Mouse (Mus musculus) neural tube, embryonic 12.5 days (tissue): ENCODE results near the gene Prkrip1. TPM values are rescaled to one million over a fixed set of nuclear protein-coding genes. Genes with fewer than 3 reads are reported as not detected.
A peak's percentile ranks its signal among the peaks of the same experiment; 100 is the strongest.

Source experiments
- ATAC-seq: fragments of 200-750 bp; cut with Nextera tagmentation; 2 replicates; pipeline ENCODE4 v1.8.0; 2017; ENCODE audit warnings: low read depth, mild to moderate bottlenecking, moderate TSS enrichment, moderate library complexity; ENCODE audit not compliant: low FRiP score
- H3K27ac ChIP-seq: fragments of 300-500 bp; sonication (generic); 2 replicates; pipeline ENCODE4 v1.5.1; 2016
- H3K27me3 ChIP-seq: fragments of 300-500 bp; sonication (generic); replicated peaks from 2 replicates; pipeline ENCODE4 v1.6.1; 2016; ENCODE audit warnings: mild to moderate bottlenecking
- H3K36me3 ChIP-seq: fragments of 300-500 bp; sonication (generic); 2 replicates; pipeline ENCODE4 v1.6.1; 2016; ENCODE audit warnings: mild to moderate bottlenecking
- H3K4me1 ChIP-seq: fragments of 300-500 bp; sonication (generic); 2 replicates; pipeline ENCODE4 v1.6.1; 2016
- H3K4me2 ChIP-seq: fragments of 300-500 bp; sonication (generic); replicated peaks from 2 replicates; pipeline ENCODE4 v1.6.1; 2016; ENCODE audit warnings: mild to moderate bottlenecking
- H3K4me3 ChIP-seq: fragments of 300-500 bp; sonication (generic); 2 replicates; pipeline ENCODE4 v1.5.1; 2016
- H3K9ac ChIP-seq: fragments of 300-500 bp; sonication (generic); 2 replicates; pipeline ENCODE4 v1.6.1; 2016; ENCODE audit warnings: mild to moderate bottlenecking
- H3K9me3 ChIP-seq: fragments of 300-500 bp; sonication (generic); 2 replicates; pipeline ENCODE4 v1.6.1; 2016; ENCODE audit warnings: mild to moderate bottlenecking
- WGBS: fragments of 180-500 bp; shearing (Covaris S2); methylation state at CpG from one replicate; pipeline ENCODE4 v1.1.7; 2016; 5-methylcytosine and 5-hydroxymethylcytosine counted together
- polyA plus RNA-seq: library from polyadenylated mRNA; unstranded; fragments of >200 nt; fragmentation: Nextera tagmentation; extraction: Ambion mirVana; gene quantifications from 2 replicates; pipeline ENCODE4 v1.2.1, GENCODE M21; 2016

Prkrip1 gene
- polyA plus RNA-seq, 1 experiment from 2014 or later: 78.9 TPM

GRCm38 (mm10) chr5:136146936-136147335 is 51.8 kb downstream of the Prkrip1 start:
- no peak overlapping the region for H3K9ac ChIP-seq
- no peak overlapping the region for H3K4me3 ChIP-seq
- no peaks in the 10 kb centered on the region for H3K4me1 ChIP-seq
- 93% methylated on average over 1 of the region's 1 CpGs for WGBS
- no peak overlapping the region for H3K27ac ChIP-seq
- H3K36me3 ChIP-seq: peaks cover 8% of the 10 kb centered on the region
- no peaks in the 10 kb centered on the region for H3K27me3 ChIP-seq
- no peaks in the 10 kb centered on the region for H3K9me3 ChIP-seq
- no peak for ATAC-seq
- H3K4me2 ChIP-seq: no peak overlapping the region

DNA sequence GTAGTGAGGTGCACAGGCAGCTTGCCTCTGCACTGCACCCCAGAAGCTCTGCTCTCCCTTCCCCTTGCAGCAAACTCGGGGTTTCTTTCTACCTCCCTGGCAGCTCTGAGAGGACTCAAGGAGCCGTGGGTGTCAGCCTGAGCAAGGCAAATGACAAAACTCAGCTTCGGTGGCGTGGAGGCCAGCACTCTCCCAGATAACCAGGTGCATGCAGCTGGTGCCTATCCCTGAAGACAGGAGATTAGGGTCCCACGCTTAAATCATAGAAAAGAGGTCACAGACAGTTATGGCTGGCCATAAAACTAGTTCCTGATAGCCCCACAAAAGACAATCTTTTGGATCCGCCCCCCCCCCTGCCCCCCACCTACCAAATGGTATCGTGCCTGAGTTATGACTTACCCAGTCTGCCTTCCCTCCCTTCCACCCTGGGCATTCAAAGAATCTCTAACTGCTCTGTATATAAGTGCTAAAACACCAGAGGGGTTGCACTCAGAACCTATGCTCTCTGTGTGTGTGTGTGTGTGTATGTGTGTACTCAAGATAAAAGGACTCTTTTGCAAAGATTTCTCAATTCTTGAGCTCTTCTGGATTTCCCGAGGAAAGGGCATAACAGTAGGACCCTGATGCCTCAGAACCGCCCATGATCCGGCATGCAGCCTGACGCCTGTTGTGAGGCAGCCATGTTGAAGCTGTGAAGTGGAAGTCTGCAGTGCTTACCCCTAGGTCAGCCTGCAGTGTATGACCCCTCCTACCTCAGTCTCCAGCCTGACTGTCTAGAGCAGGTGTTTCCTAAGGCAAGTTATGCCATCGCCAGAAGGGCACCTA is 53.9 kb downstream of the Prkrip1 start:
- no peaks in the 10 kb centered on the region for H3K9me3 ChIP-seq
- 60% methylated on average over 12 of the region's 12 CpGs for WGBS
- no peak overlapping the region for H3K4me3 ChIP-seq
- peaks cover 28% of the 10 kb centered on the region for H3K36me3 ChIP-seq
- no peaks in the 10 kb centered on the region for H3K27me3 ChIP-seq
- no peak overlapping the region for H3K9ac ChIP-seq
- no peaks in the 10 kb centered on the region for H3K4me1 ChIP-seq
- ATAC-seq: no peak
- H3K4me2 ChIP-seq: no peak overlapping the region
- no peak overlapping the region for H3K27ac ChIP-seq

DNA sequence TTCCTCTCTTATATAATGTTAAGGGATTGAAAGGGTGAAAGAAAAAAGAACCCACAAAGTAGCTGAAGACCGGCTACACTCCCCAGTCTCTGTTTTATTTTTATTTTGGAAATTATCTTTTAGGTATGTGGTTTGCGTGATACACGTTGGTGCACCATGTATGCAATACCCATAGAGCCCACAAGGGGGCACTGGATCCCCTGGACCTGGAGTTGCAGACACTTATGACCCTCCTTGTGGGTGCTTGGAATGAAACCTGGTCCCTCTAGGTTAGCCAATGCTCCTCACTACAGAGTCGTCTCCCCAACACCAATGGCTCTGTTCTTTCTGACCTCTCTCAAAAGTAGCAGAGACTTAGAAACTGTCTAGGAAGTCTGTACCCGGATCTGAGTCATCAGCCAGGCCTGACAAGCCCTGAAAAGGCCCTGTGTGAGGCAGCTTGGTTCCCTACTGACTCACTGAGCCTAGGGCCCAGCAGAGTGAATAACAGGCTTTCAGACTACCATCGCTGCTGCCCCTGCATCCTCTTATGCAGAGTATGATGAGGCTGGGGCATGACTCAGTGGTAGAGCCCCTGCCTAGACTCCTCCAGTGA is 55.5 kb downstream of the Prkrip1 start:
- ATAC-seq: no peak

GRCm38 (mm10) chr5:136142746-136143145 is 56.0 kb downstream of the Prkrip1 start:
- Histone ChIP-seq H3K36me3 (peaks cover 36% of the 10 kb centered on the region), H3K4me1 (no peaks in the 10 kb centered on the region), H3K4me3 (no peak overlapping the region), H3K27me3 (no peaks in the 10 kb centered on the region), H3K27ac (no peak overlapping the region), H3K9me3 (no peaks in the 10 kb centered on the region), H3K9ac (no peak overlapping the region), H3K4me2 (no peak overlapping the region)
- 81% methylated on average over 5 of the region's 5 CpGs for WGBS
- ATAC-seq: no peak

More for the DNA sequence above, 55.5 kb downstream of the Prkrip1 start:
- WGBS: 89% methylated on average over 6 of the region's 6 CpGs
- Histone ChIP-seq H3K9ac (no peak overlapping the region), H3K27ac (no peak overlapping the region), H3K4me3 (no peak overlapping the region), H3K4me1 (no peaks in the 10 kb centered on the region), H3K4me2 (no peak overlapping the region), H3K27me3 (no peaks in the 10 kb centered on the region), H3K9me3 (no peaks in the 10 kb centered on the region), H3K36me3 (peaks cover 36% of the 10 kb centered on the region)

- H3K9me3 ChIP-seq: no peaks in the 10 kb centered on the region
- H3K27me3 ChIP-seq: no peaks in the 10 kb centered on the region
- H3K4me1 ChIP-seq: peaks cover 13% of the 10 kb centered on the region
- H3K36me3 ChIP-seq: peaks cover 36% of the 10 kb centered on the region
- ATAC-seq: no peak
- H3K4me2 ChIP-seq: no peak overlapping the region
- H3K27ac ChIP-seq: no peak overlapping the region
- H3K9ac ChIP-seq: no peak overlapping the region
- no peak overlapping the region for H3K4me3 ChIP-seq
- WGBS: 92% methylated on average over 10 of the region's 10 CpGs
Measured at GRCm38 (mm10) chr5:136140057-136140482, 58.7 kb downstream of the Prkrip1 start.

- Histone ChIP-seq H3K36me3 (peaks cover 36% of the 10 kb centered on the region), H3K4me2 (no peak overlapping the region), H3K9me3 (no peaks in the 10 kb centered on the region), H3K4me3 (no peak overlapping the region), H3K4me1 (peaks cover 20% of the 10 kb centered on the region), H3K27ac (no peak overlapping the region), H3K27me3 (no peaks in the 10 kb centered on the region), H3K9ac (no peak overlapping the region)
- 96% methylated on average over 13 of the region's 13 CpGs for WGBS
- ATAC-seq: no peak
Measured at GRCm38 (mm10) chr5:136139393-136139792, 59.4 kb downstream of the Prkrip1 start.

DNA sequence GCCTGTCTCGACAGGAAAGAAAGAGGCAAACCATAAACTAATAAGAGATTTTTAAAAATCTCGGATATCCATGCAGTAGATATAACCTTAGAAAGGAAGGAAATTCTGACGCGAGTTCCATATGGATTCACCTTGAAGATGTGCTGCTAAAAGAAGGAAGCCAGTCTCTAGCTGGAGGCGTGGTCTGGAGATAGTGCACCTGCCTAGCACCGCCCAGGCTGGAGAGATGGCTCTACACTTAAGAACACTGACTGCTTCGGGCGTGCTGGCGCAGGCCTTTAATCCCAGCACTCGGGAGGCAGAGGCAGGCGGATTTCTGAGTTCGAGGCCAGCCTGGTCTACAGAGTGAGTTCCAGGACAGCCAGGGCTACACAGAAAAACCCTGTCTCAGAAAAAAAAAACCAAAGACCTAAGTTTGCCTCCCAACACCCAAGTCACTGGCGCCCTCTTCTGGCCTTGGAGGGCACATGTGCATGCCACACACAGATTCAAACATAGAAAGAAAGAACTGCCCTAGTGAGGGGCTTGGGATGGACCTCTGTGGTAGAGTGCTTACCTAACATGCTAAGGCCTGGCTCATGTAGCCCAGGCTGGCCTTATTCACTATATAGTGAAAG is 61.0 kb downstream of the Prkrip1 start:
- no peak for ATAC-seq
- Histone ChIP-seq H3K27ac (no peak overlapping the region), H3K36me3 (peaks cover 42% of the 10 kb centered on the region), H3K4me3 (no peak overlapping the region), H3K4me1 (peaks cover 20% of the 10 kb centered on the region), H3K4me2 (no peak overlapping the region), H3K27me3 (no peaks in the 10 kb centered on the region), H3K9me3 (no peaks in the 10 kb centered on the region), H3K9ac (no peak overlapping the region)
- 78% methylated on average over 13 of the region's 13 CpGs for WGBS

- WGBS: 11% methylated on average over 20 of the region's 20 CpGs
- Histone ChIP-seq H3K27me3 (no peaks in the 10 kb centered on the region), H3K4me2 (peak overlapping the region; percentile 88), H3K36me3 (peaks cover 43% of the 10 kb centered on the region), H3K9me3 (no peaks in the 10 kb centered on the region), H3K9ac (peak overlapping the region; percentile 74), H3K4me3 (peak overlapping the region; percentile 59), H3K27ac (no peak overlapping the region), H3K4me1 (peaks cover 20% of the 10 kb centered on the region)
- no peak for ATAC-seq
Measured at GRCm38 (mm10) chr5:136136292-136136990, 62.3 kb downstream of the Prkrip1 start.

GRCm38 (mm10) chr5:136135571-136136291 is 63.0 kb downstream of the Prkrip1 start, which contains the start of the genes Lrwd1 and Alkbh4:
Gene Lrwd1, minus strand, starts transcription at chr5:136136074.
Gene Alkbh4, plus strand, starts transcription at chr5:136136146.
- WGBS: 1% methylated on average over 60 of the region's 60 CpGs
- H3K27me3 ChIP-seq: no peaks in the 10 kb centered on the region
- H3K9me3 ChIP-seq: no peaks in the 10 kb centered on the region
- H3K4me3 ChIP-seq: peak within 1 kb of the TSS; percentile 59
- peak; percentile 92 for ATAC-seq
- H3K27ac ChIP-seq: no peak within 1 kb of the TSS
- peaks cover 20% of the 10 kb centered on the region for H3K4me1 ChIP-seq
- H3K4me2 ChIP-seq: peak within 1 kb of the TSS; percentile 88
- H3K9ac ChIP-seq: peak within 1 kb of the TSS; percentile 74
- H3K36me3 ChIP-seq: peaks cover 42% of the 10 kb centered on the region
